Mouse (Mus musculus) megakaryocyte-erythroid progenitor cell, adult 5-6 weeks (primary cell): ENCODE results near the gene Des. TPM values are rescaled to one million over a fixed set of nuclear protein-coding genes. Genes with fewer than 3 reads are reported as not detected.

Source experiments
- ATAC-seq: replicated peaks from 2 replicates; pipeline ENCODE4 v1.8.0; 2016; ENCODE audit warnings: mild to moderate bottlenecking, inconsistent platforms; ENCODE audit not compliant: severe bottlenecking, poor library complexity, low FRiP score, low TSS enrichment
- total RNA-seq, 2 experiments: library from RNA; stranded (forward) in 1 of 2; stranded (reverse) in 1 of 2; fragments of 200-1000, 215-1000 nt in 1 of 2; fragments of >200 nt in 1 of 2; fragmentation: Nextera tagmentation in 1 of 2; gene quantifications; 2 replicates each; pipeline ENCODE4 v1.2.3; 2014 to 2017

The Des gene
- total RNA-seq, 2 experiments from 2014 or later, result not detected

- ATAC-seq, result no peak
Observed at GRCm38 (mm10) chr1:75408210-75408609, 48.1 kb downstream of the Des start.

DNA sequence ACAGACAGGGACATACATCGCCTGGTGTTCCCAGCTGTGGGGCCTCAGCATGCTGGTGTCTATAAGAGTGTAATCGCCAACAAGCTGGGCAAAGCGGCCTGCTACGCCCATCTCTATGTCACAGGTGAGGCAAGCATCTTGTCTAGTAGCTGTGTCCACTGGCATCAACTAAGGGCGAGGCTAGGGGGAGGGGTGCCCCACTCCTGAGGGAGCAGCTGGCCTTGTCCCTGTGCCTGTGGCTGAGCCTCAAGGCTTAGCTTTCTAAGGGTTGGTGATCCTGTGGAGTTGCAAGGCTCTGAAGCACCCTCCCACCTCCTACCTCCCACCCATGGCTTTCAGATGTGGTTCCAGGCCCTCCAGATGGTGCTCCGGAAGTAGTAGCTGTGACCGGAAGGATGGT lies 49.8 kb downstream of the Des start:
- no peak for ATAC-seq

- no peak for ATAC-seq
Observed at GRCm38 (mm10) chr1:75412196-75412595, 52.1 kb downstream of the Des start.

- ATAC-seq, result peak; percentile 71; the same call in 1 of the 2 replicates
Observed at GRCm38 (mm10) chr1:75413749-75414148, 53.6 kb downstream of the Des start.

Other genes with a start within 250 kb of the Des start
- 6.0 and 9.2 TPM in 2 replicates for gene Nhej1, start 235.1 kb upstream of the Des start, total RNA-seq (2014; fragmentation: Nextera tagmentation)
- 2.0 and 10.1 TPM in 2 replicates for gene Nhej1, start 235.1 kb upstream of the Des start, total RNA-seq (2017)
- gene Slc23a3, start 226.4 kb upstream of the Des start, total RNA-seq (2014; fragmentation: Nextera tagmentation), result not detected in 2 replicates
- gene Slc23a3, start 226.4 kb upstream of the Des start, total RNA-seq (2017), result not detected in 2 replicates
- gene Cnppd1, start 217.6 kb upstream of the Des start, total RNA-seq (2014; fragmentation: Nextera tagmentation), result 56.9 and 83.8 TPM in 2 replicates
- gene Cnppd1, start 217.6 kb upstream of the Des start, total RNA-seq (2017), result 51.8 and 81.7 TPM in 2 replicates
- 105 and 115 TPM in 2 replicates for gene Retreg2, start 217.6 kb upstream of the Des start, total RNA-seq (2014; fragmentation: Nextera tagmentation)
- gene Retreg2, start 217.6 kb upstream of the Des start, total RNA-seq (2017), result 63.6 and 129 TPM in 2 replicates
- gene Zfand2b, start 191.7 kb upstream of the Des start, total RNA-seq (2014; fragmentation: Nextera tagmentation), result 43.4 and 44.3 TPM in 2 replicates
- gene Zfand2b, start 191.7 kb upstream of the Des start, total RNA-seq (2017), result 33.4 and 48.9 TPM in 2 replicates
- gene Abcb6, start 179.9 kb upstream of the Des start, total RNA-seq (2014; fragmentation: Nextera tagmentation), result 67.7 and 101 TPM in 2 replicates
- gene Abcb6, start 179.9 kb upstream of the Des start, total RNA-seq (2017), result 22.2 and 75.6 TPM in 2 replicates
- 13.2 and 14.7 TPM in 2 replicates for gene Ankzf1, start 168.2 kb upstream of the Des start, total RNA-seq (2014; fragmentation: Nextera tagmentation)
- gene Ankzf1, start 168.2 kb upstream of the Des start, total RNA-seq (2017), result 16.9 and 24.1 TPM in 2 replicates
- gene Atg9a, start 168.1 kb upstream of the Des start, total RNA-seq (2014; fragmentation: Nextera tagmentation), result 25.4 and 25.5 TPM in 2 replicates
- 4.8 and 8.0 TPM in 2 replicates for gene Atg9a, start 168.1 kb upstream of the Des start, total RNA-seq (2017)
- gene Glb1l, start 149.5 kb upstream of the Des start, total RNA-seq (2014; fragmentation: Nextera tagmentation), result 20.0 and 24.2 TPM in 2 replicates
- gene Glb1l, start 149.5 kb upstream of the Des start, total RNA-seq (2017), result 5.4 and 18.3 TPM in 2 replicates
- gene Stk16, start 149.5 kb upstream of the Des start, total RNA-seq (2014; fragmentation: Nextera tagmentation), result 117 and 193 TPM in 2 replicates
- 88.3 and 103 TPM in 2 replicates for gene Stk16, start 149.5 kb upstream of the Des start, total RNA-seq (2017)
- gene Tuba4a, start 140.5 kb upstream of the Des start, total RNA-seq (2014; fragmentation: Nextera tagmentation), result 232 and 276 TPM in 2 replicates
- 137 and 146 TPM in 2 replicates for gene Tuba4a, start 140.5 kb upstream of the Des start, total RNA-seq (2017)
- not detected in 2 replicates for gene A630095N17Rik, start 128.2 kb upstream of the Des start, total RNA-seq (2014; fragmentation: Nextera tagmentation)
- gene A630095N17Rik, start 128.2 kb upstream of the Des start, total RNA-seq (2017), result not detected in 2 replicates
- gene Dnajb2, start 123.9 kb upstream of the Des start, total RNA-seq (2014; fragmentation: Nextera tagmentation), result 15.2 and 18.3 TPM in 2 replicates
- 14.2 and 21.7 TPM in 2 replicates for gene Dnajb2, start 123.9 kb upstream of the Des start, total RNA-seq (2017)
- gene Ptprn, start 95.8 kb upstream of the Des start, total RNA-seq (2014; fragmentation: Nextera tagmentation), result 0.31 TPM in 1 of 2 replicates, not detected in the other
- 0.08 TPM in 1 of 2 replicates, not detected in the other for gene Ptprn, start 95.8 kb upstream of the Des start, total RNA-seq (2017)
- gene Resp18, start 81.9 kb upstream of the Des start, total RNA-seq (2014; fragmentation: Nextera tagmentation), result not detected in 2 replicates
- gene Resp18, start 81.9 kb upstream of the Des start, total RNA-seq (2017), result not detected in 2 replicates
- gene Dnpep, start 42.3 kb upstream of the Des start, total RNA-seq (2014; fragmentation: Nextera tagmentation), result 47.3 and 48.2 TPM in 2 replicates
- 45.3 and 50.8 TPM in 2 replicates for gene Dnpep, start 42.3 kb upstream of the Des start, total RNA-seq (2017)
- gene Speg, start 15.0 kb downstream of the Des start, total RNA-seq (2014; fragmentation: Nextera tagmentation), result not detected in 2 replicates
- 0.19 TPM in 1 of 2 replicates, not detected in the other for gene Speg, start 15.0 kb downstream of the Des start, total RNA-seq (2017)
- gene Gmppa, start 75.6 kb downstream of the Des start, total RNA-seq (2014; fragmentation: Nextera tagmentation), result 70.3 and 92.5 TPM in 2 replicates
- 35.0 and 52.6 TPM in 2 replicates for gene Gmppa, start 75.6 kb downstream of the Des start, total RNA-seq (2017)
- not detected in 2 replicates for gene Asic4, start 90.1 kb downstream of the Des start, total RNA-seq (2014; fragmentation: Nextera tagmentation)
- gene Asic4, start 90.1 kb downstream of the Des start, total RNA-seq (2017), result not detected in 2 replicates
- 3.1 and 4.0 TPM in 2 replicates for gene Chpf, start 119.0 kb downstream of the Des start, total RNA-seq (2014; fragmentation: Nextera tagmentation)
- 0.15 and 1.2 TPM in 2 replicates for gene Chpf, start 119.0 kb downstream of the Des start, total RNA-seq (2017)
- gene Tmem198, start 119.2 kb downstream of the Des start, total RNA-seq (2014; fragmentation: Nextera tagmentation), result 0.49 TPM in 1 of 2 replicates, not detected in the other
- gene Tmem198, start 119.2 kb downstream of the Des start, total RNA-seq (2017), result not detected in 2 replicates
- gene Obsl1, start 146.1 kb downstream of the Des start, total RNA-seq (2014; fragmentation: Nextera tagmentation), result 0.40 and 0.68 TPM in 2 replicates
- gene Obsl1, start 146.1 kb downstream of the Des start, total RNA-seq (2017), result 0.30 and 0.47 TPM in 2 replicates
- 0.72 TPM in 1 of 2 replicates, not detected in the other for gene Inha, start 146.7 kb downstream of the Des start, total RNA-seq (2014; fragmentation: Nextera tagmentation)
- not detected in 2 replicates for gene Inha, start 146.7 kb downstream of the Des start, total RNA-seq (2017)
- gene Stk11ip, start 161.2 kb downstream of the Des start, total RNA-seq (2014; fragmentation: Nextera tagmentation), result 12.1 and 17.6 TPM in 2 replicates
- 6.9 and 11.9 TPM in 2 replicates for gene Stk11ip, start 161.2 kb downstream of the Des start, total RNA-seq (2017)
- not detected in 2 replicates for gene Slc4a3, start 185.9 kb downstream of the Des start, total RNA-seq (2014; fragmentation: Nextera tagmentation)
- not detected in 2 replicates for gene Slc4a3, start 185.9 kb downstream of the Des start, total RNA-seq (2017)